Mouse (Mus musculus): ENCODE data around the gene 4921517D22Rik.

Gene 4921517D22Rik

GRCm38 (mm10) chr13:59661387-59661786 is 32.5 kb downstream of the 4921517D22Rik start:
- DNase-seq (ENCODE audit: low spot score in 2 of 2), result no peak

GRCm38 (mm10) chr13:59660371-59660770 is 33.5 kb downstream of the 4921517D22Rik start:
- no peak for DNase-seq (ENCODE audit: low spot score in 2 of 2)

GRCm38 (mm10) chr13:59657781-59658180 is 36.1 kb downstream of the 4921517D22Rik start:
- DNase-seq (ENCODE audit: low spot score in 2 of 2), result no peak

GRCm38 (mm10) chr13:59656975-59657388 is 36.9 kb downstream of the 4921517D22Rik start:
- no peak for DNase-seq (ENCODE audit: low spot score in 2 of 2)

GRCm38 (mm10) chr13:59656316-59656832 is 37.5 kb downstream of the 4921517D22Rik start:
- DNase-seq (ENCODE audit: low spot score in 2 of 2), result peak in 1 of 2 experiments; percentile 58

- DNase-seq (ENCODE audit: low spot score in 2 of 2), result no peak
Observed at GRCm38 (mm10) chr13:59655718-59656315, 38.1 kb downstream of the 4921517D22Rik start.

- DNase-seq (ENCODE audit: low spot score in 2 of 2), result no peak
Observed at GRCm38 (mm10) chr13:59654465-59654864, 39.4 kb downstream of the 4921517D22Rik start.

GRCm38 (mm10) chr13:59653136-59653535 is 40.8 kb downstream of the 4921517D22Rik start:
- DNase-seq (ENCODE audit: low spot score in 2 of 2), result no peak

GRCm38 (mm10) chr13:59652651-59653050 is 41.3 kb downstream of the 4921517D22Rik start:
- DNase-seq (ENCODE audit: low spot score in 2 of 2), result no peak

GRCm38 (mm10) chr13:59649781-59650180 is 44.1 kb downstream of the 4921517D22Rik start:
- DNase-seq (ENCODE audit: low spot score in 2 of 2), result no peak

GRCm38 (mm10) chr13:59648598-59648997 is 45.3 kb downstream of the 4921517D22Rik start:
- no peak for DNase-seq (ENCODE audit: low spot score in 2 of 2)

- no peak for DNase-seq (ENCODE audit: low spot score in 2 of 2)
Observed at GRCm38 (mm10) chr13:59647484-59647883, 46.4 kb downstream of the 4921517D22Rik start.

GRCm38 (mm10) chr13:59646674-59647244 is 47.1 kb downstream of the 4921517D22Rik start:
- DNase-seq (ENCODE audit: low spot score in 2 of 2), result no peak

GRCm38 (mm10) chr13:59645491-59645890 is 48.4 kb downstream of the 4921517D22Rik start:
- no peak for DNase-seq (ENCODE audit: low spot score in 2 of 2)

- DNase-seq (ENCODE audit: low spot score in 2 of 2), result no peak
Observed at GRCm38 (mm10) chr13:59642818-59643217, 51.1 kb downstream of the 4921517D22Rik start.

- no peak for DNase-seq (ENCODE audit: low spot score in 2 of 2)
Observed at GRCm38 (mm10) chr13:59640178-59640440, 53.8 kb downstream of the 4921517D22Rik start.

GRCm38 (mm10) chr13:59639368-59640177 is 54.3 kb downstream of the 4921517D22Rik start:
- no peak for DNase-seq (ENCODE audit: low spot score in 2 of 2)

GRCm38 (mm10) chr13:59637800-59638199 is 56.1 kb downstream of the 4921517D22Rik start:
- DNase-seq (ENCODE audit: low spot score in 2 of 2), result no peak
